Mouse (Mus musculus): ENCODE measurements around the gene Itpr3. TPM values are rescaled to one million over a fixed set of nuclear protein-coding genes. Genes with fewer than 3 reads are reported as not detected.

The Itpr3 gene
- polyA plus RNA-seq, 1 experiment from 2014 or later = 4.3 TPM

GRCm38 (mm10) chr17:27085676-27086075 lies 28.6 kb downstream of the Itpr3 start:
- Histone ChIP-seq H3K9ac (replicated peaks) (no peak overlapping the region), H3K4me1 (replicated peaks) (0 out of 2 replicates have a peak, but pooled peaks cover 14% of the 10 kb centered on the region), H3K4me3 (replicated peaks) (no peak overlapping the region), H3K9me3 (no peaks in the 10 kb centered on the region), H3K27me3 (no peaks in the 10 kb centered on the region), H3K36me3 (peaks cover 11% of the 10 kb centered on the region; the same call in 1 of the 2 replicates), H3K4me2 (no peak overlapping the region), H3K27ac (no peak overlapping the region)
- ATAC-seq (ENCODE audit: insufficient number of reproducible peaks, insufficient read depth, low FRiP score, low TSS enrichment, low read depth) = no peak
- WGBS = 69% methylated on average over 2 of the region's 2 CpGs

- Histone ChIP-seq H3K27me3 (no peaks in the 10 kb centered on the region), H3K9me3 (no peaks in the 10 kb centered on the region), H3K4me2 (no peak overlapping the region), H3K27ac (no peak overlapping the region), H3K9ac (replicated peaks) (no peak overlapping the region), H3K4me3 (replicated peaks) (no peak overlapping the region; the same call in 1 of the 2 replicates), H3K4me1 (replicated peaks) (0 out of 2 replicates have a peak, but pooled peaks cover 11% of the 10 kb centered on the region), H3K36me3 (peaks cover 23% of the 10 kb centered on the region; the same call in 1 of the 2 replicates)
- ATAC-seq (ENCODE audit: insufficient number of reproducible peaks, insufficient read depth, low FRiP score, low TSS enrichment, low read depth) = no peak
- 34% methylated on average over 12 of the region's 12 CpGs for WGBS
Measured at GRCm38 (mm10) chr17:27087426-27087825, 30.3 kb downstream of the Itpr3 start.

GRCm38 (mm10) chr17:27090068-27090467 lies 33.0 kb downstream of the Itpr3 start:
- H3K36me3 ChIP-seq = peaks cover 23% of the 10 kb centered on the region; the same call in 1 of the 2 replicates
- ATAC-seq (ENCODE audit: insufficient number of reproducible peaks, insufficient read depth, low FRiP score, low TSS enrichment, low read depth) = no peak
- 72% methylated on average over 9 of the region's 9 CpGs for WGBS
- H3K4me2 ChIP-seq = no peak overlapping the region
- H3K27me3 ChIP-seq = no peaks in the 10 kb centered on the region
- H3K4me3 ChIP-seq (replicated peaks) = no peak overlapping the region
- H3K9ac ChIP-seq (replicated peaks) = no peak overlapping the region
- no peak overlapping the region for H3K27ac ChIP-seq
- H3K4me1 ChIP-seq (replicated peaks) = 0 out of 2 replicates have a peak, but pooled peaks cover 11% of the 10 kb centered on the region
- no peaks in the 10 kb centered on the region for H3K9me3 ChIP-seq

- Histone ChIP-seq H3K27me3 (no peaks in the 10 kb centered on the region), H3K9me3 (no peaks in the 10 kb centered on the region), H3K27ac (no peak overlapping the region), H3K4me3 (replicated peaks) (no peak overlapping the region), H3K9ac (replicated peaks) (no peak overlapping the region), H3K4me1 (replicated peaks) (peaks cover 5% of the 10 kb centered on the region), H3K4me2 (no peak overlapping the region), H3K36me3 (peaks cover 29% of the 10 kb centered on the region; the same call in 1 of the 2 replicates)
- 51% methylated on average over 13 of the region's 13 CpGs for WGBS
- ATAC-seq (ENCODE audit: insufficient number of reproducible peaks, insufficient read depth, low FRiP score, low TSS enrichment, low read depth) = no peak
Measured at GRCm38 (mm10) chr17:27095690-27096089, 38.6 kb downstream of the Itpr3 start.

GRCm38 (mm10) chr17:27101675-27102074 lies 44.6 kb downstream of the Itpr3 start:
- peaks cover 24% of the 10 kb centered on the region for H3K36me3 ChIP-seq
- H3K9me3 ChIP-seq = no peaks in the 10 kb centered on the region
- no peak overlapping the region for H3K27ac ChIP-seq
- peaks cover 29% of the 10 kb centered on the region for H3K4me1 ChIP-seq (replicated peaks)
- 70% methylated on average over 5 of the region's 5 CpGs for WGBS
- no peak for ATAC-seq (ENCODE audit: insufficient number of reproducible peaks, insufficient read depth, low FRiP score, low TSS enrichment, low read depth)
- no peaks in the 10 kb centered on the region for H3K27me3 ChIP-seq
- no peak overlapping the region for H3K9ac ChIP-seq (replicated peaks)
- H3K4me3 ChIP-seq (replicated peaks) = no peak overlapping the region
- H3K4me2 ChIP-seq = no peak overlapping the region

GRCm38 (mm10) chr17:27105698-27106470 lies 48.8 kb downstream of the Itpr3 start:
- peaks cover 23% of the 10 kb centered on the region for H3K4me1 ChIP-seq (replicated peaks)
- no peak for ATAC-seq (ENCODE audit: insufficient number of reproducible peaks, insufficient read depth, low FRiP score, low TSS enrichment, low read depth)
- peaks cover 25% of the 10 kb centered on the region for H3K36me3 ChIP-seq
- no peaks in the 10 kb centered on the region for H3K9me3 ChIP-seq
- no peak overlapping the region for H3K9ac ChIP-seq (replicated peaks)
- no peak overlapping the region for H3K4me2 ChIP-seq
- no peak overlapping the region for H3K27ac ChIP-seq
- 70% methylated on average over 12 of the region's 18 CpGs for WGBS
- no peaks in the 10 kb centered on the region for H3K27me3 ChIP-seq
- H3K4me3 ChIP-seq (replicated peaks) = no peak overlapping the region

GRCm38 (mm10) chr17:27106745-27107144 lies 49.6 kb downstream of the Itpr3 start:
- no peak for ATAC-seq (ENCODE audit: insufficient number of reproducible peaks, insufficient read depth, low FRiP score, low TSS enrichment, low read depth)
- 84% methylated on average over 9 of the region's 9 CpGs for WGBS
- H3K27ac ChIP-seq = no peak overlapping the region

GRCm38 (mm10) chr17:27107936-27108335 lies 50.8 kb downstream of the Itpr3 start:
- Histone ChIP-seq H3K9ac (replicated peaks) (no peak overlapping the region), H3K9me3 (no peaks in the 10 kb centered on the region), H3K4me2 (no peak overlapping the region), H3K36me3 (peaks cover 27% of the 10 kb centered on the region), H3K27ac (no peak overlapping the region), H3K4me1 (replicated peaks) (peaks cover 12% of the 10 kb centered on the region), H3K4me3 (replicated peaks) (no peak overlapping the region), H3K27me3 (no peaks in the 10 kb centered on the region)
- 85% methylated on average over 6 of the region's 6 CpGs for WGBS
- no peak for ATAC-seq (ENCODE audit: insufficient number of reproducible peaks, insufficient read depth, low FRiP score, low TSS enrichment, low read depth)

More at GRCm38 (mm10) chr17:27106745-27107144, 49.6 kb downstream of the Itpr3 start:
- H3K4me3 ChIP-seq (replicated peaks) = no peak overlapping the region
- H3K36me3 ChIP-seq = peaks cover 24% of the 10 kb centered on the region
- H3K4me1 ChIP-seq (replicated peaks) = peaks cover 23% of the 10 kb centered on the region
- no peak overlapping the region for H3K4me2 ChIP-seq
- H3K9ac ChIP-seq (replicated peaks) = no peak overlapping the region
- no peaks in the 10 kb centered on the region for H3K27me3 ChIP-seq
- H3K9me3 ChIP-seq = no peaks in the 10 kb centered on the region

GRCm38 (mm10) chr17:27110072-27110471 lies 53.0 kb downstream of the Itpr3 start:
- no peak overlapping the region for H3K27ac ChIP-seq
- no peak overlapping the region for H3K4me2 ChIP-seq
- no peak overlapping the region for H3K9ac ChIP-seq (replicated peaks)
- H3K27me3 ChIP-seq = no peaks in the 10 kb centered on the region
- no peaks in the 10 kb centered on the region for H3K4me1 ChIP-seq (replicated peaks)
- no peaks in the 10 kb centered on the region for H3K9me3 ChIP-seq
- WGBS = 90% methylated on average over 7 of the region's 7 CpGs
- H3K36me3 ChIP-seq = peaks cover 43% of the 10 kb centered on the region
- ATAC-seq (ENCODE audit: insufficient number of reproducible peaks, insufficient read depth, low FRiP score, low TSS enrichment, low read depth) = no peak
- H3K4me3 ChIP-seq (replicated peaks) = no peak overlapping the region

- peaks cover 75% of the 10 kb centered on the region for H3K36me3 ChIP-seq
- no peak for ATAC-seq (ENCODE audit: insufficient number of reproducible peaks, insufficient read depth, low FRiP score, low TSS enrichment, low read depth)
- no peak overlapping the region for H3K4me3 ChIP-seq (replicated peaks)
- H3K27ac ChIP-seq = no peak overlapping the region
- H3K4me2 ChIP-seq = no peak overlapping the region
- H3K9me3 ChIP-seq = 0 out of 2 replicates have a peak, but pooled peaks cover 3% of the 10 kb centered on the region
- H3K4me1 ChIP-seq (replicated peaks) = peaks cover 18% of the 10 kb centered on the region
- no peaks in the 10 kb centered on the region for H3K27me3 ChIP-seq
- WGBS = 88% methylated on average over 25 of the region's 25 CpGs
- no peak overlapping the region for H3K9ac ChIP-seq (replicated peaks)
Measured at GRCm38 (mm10) chr17:27118676-27119539, 61.8 kb downstream of the Itpr3 start.

GRCm38 (mm10) chr17:27119540-27119895 lies 62.4 kb downstream of the Itpr3 start:
- Histone ChIP-seq H3K4me2 (no peak overlapping the region), H3K36me3 (peaks cover 74% of the 10 kb centered on the region), H3K4me3 (replicated peaks) (no peak overlapping the region), H3K4me1 (replicated peaks) (peaks cover 20% of the 10 kb centered on the region), H3K9ac (replicated peaks) (no peak overlapping the region), H3K9me3 (0 out of 2 replicates have a peak, but pooled peaks cover 3% of the 10 kb centered on the region), H3K27ac (no peak overlapping the region), H3K27me3 (no peaks in the 10 kb centered on the region)
- no peak for ATAC-seq (ENCODE audit: insufficient number of reproducible peaks, insufficient read depth, low FRiP score, low TSS enrichment, low read depth)
- WGBS = 79% methylated on average over 4 of the region's 4 CpGs
